Mouse (Mus musculus): ENCODE data around the gene Rcvrn.
A peak's percentile ranks its signal among the peaks of the same experiment; 100 is the strongest.

The Rcvrn gene

GRCm38 (mm10) chr11:67670031-67670430 is 25.1 kb upstream of the Rcvrn start:
- DNase-seq (ENCODE audit: low read depth) = no peak

DNA sequence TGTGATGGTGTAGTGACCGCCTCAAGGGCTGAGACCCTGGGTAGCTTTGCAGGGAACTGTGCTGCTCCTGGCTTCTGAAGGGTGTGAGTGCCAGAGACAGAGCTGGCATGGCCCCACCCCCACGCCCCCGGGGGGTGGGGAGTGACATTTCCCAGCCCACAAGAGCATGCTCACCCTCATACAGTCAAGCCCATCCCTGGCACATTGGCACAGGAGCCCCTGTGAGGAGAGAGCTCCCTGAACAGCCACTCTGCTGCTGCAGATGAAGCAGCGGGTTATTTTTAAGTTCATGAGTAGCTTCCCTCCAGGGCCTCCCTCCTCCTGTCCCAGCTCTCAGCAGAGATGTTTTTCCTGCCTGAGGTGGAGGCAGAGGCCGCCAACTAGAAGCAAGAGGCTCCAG is 23.0 kb upstream of the Rcvrn start:
- no peak for DNase-seq (ENCODE audit: low read depth)

GRCm38 (mm10) chr11:67675562-67676540 is 19.3 kb upstream of the Rcvrn start:
- DNase-seq (ENCODE audit: low read depth) = peak; percentile 50

DNA sequence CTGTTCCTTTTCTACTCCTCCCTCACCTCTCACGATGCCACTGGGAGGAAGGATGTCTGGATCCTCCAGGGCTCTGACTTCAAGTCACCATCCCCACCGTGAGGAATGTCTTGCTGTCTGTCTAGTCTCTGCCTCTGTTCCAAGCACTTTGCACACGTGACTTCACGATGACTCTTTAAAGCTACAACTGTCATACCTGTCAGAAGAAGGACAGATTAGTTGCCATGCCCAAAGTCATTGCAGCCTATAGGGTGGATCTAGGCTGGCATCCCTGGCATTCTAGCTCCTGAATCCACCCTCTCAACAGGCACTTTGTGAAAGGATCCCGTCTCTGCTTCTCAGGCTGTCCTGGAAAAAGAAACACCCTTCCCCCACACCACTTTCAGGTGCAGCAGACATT is 15.8 kb upstream of the Rcvrn start:
- DNase-seq (ENCODE audit: low read depth) = no peak

- no peak for DNase-seq (ENCODE audit: low read depth)
These were observed 15.2 kb upstream of the Rcvrn start for GRCm38 (mm10) chr11:67679930-67680329.

- DNase-seq (ENCODE audit: low read depth) = no peak
These were observed 13.3 kb upstream of the Rcvrn start for GRCm38 (mm10) chr11:67681871-67682270.

- DNase-seq (ENCODE audit: low read depth) = no peak
These were observed 9.0 kb upstream of the Rcvrn start for GRCm38 (mm10) chr11:67686109-67686508.

DNA sequence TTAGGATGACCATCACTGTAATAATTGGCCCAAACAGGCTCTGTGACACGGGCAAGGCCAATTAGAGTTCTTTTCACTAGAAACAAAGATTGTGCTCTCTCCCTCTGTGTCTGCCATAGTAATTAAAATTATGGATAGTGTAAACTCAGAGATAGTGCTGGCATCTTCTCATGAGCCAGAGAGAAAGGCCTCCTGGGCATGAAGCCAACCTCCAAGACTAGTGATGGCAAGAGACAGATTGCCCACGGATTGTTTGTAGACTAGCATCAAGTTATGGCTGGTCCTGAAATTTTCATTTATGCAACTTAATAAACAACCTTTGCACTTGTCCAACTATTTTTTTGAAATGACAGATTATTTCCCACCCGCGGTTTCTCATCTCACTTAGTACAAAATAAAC is 17.9 kb downstream of the Rcvrn start:
- DNase-seq (ENCODE audit: low read depth) = no peak

DNA sequence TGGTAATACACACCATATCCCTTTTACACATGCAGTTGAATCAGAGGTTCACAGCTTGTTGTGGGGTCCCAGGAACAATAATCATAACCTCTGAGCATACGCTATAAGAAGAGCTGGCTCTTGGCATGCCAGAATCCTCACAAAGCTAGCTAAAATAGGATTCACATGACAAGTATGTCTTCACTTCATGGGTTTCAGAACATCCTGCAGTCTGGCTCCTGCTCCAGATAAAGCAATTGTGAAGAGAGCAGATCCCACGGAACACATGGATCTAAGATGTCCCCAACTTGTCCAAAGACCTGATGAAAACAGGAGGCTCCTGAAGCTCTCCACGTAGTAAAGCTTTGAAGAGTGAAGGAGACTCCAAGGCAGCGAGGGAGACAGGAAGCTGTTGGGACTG is 20.3 kb downstream of the Rcvrn start:
- no peak for DNase-seq (ENCODE audit: low read depth)

DNA sequence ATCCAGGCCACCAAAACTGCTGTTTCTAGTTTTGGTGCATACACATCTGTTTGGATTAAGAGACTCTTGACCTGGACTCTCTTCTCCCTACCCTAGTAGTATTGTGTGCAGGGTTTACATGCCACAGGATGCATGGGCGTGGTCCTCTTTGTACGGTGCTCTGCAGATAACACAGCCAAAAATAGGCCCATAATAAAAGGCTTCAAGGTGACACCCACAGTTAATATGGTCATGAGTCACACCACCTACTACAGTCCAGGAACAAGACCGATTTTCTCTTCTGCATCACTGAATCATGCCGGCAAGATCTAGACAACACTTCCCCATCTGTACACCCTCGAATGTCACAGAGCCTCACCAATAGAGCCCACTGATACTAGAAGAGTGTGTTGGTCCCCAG is 26.4 kb downstream of the Rcvrn start:
- no peak for DNase-seq (ENCODE audit: low read depth)

DNA sequence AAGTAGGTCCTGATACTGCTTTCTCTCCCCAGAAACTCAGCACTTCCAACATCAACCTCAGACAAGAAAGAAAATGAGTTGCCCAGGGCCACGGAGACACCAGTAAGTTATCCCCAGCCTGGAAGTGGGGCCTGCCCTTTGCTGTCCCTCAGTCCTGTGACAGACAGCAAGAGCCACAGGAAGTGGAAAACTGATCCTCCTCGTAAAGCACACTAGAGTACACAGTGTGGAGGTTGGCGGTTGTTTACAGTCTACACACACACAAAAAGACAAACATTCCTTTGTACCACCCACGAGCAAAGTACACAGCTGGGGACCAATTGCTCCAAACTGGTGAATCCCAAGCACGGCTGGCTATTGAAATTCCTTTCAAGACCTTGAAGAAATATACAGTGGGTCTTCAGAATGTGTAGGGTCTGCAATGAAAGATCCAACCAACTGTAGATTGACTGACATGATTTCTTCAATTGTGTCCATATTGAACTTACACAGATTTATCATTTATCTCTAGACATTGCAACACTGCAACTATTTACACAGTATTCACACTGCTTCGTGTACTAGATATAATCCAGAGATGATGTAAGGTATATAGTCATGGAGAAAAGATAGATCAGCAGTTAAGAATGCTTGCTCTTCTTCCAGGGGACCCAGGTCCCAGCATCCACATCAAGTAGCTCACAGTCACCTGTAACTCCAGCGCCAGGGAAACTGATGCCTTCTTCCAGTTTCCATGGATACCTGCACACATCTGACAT is 27.5 kb downstream of the Rcvrn start:
- no peak for DNase-seq (ENCODE audit: low read depth)

GRCm38 (mm10) chr11:67723231-67724013 is 28.3 kb downstream of the Rcvrn start:
- no peak for DNase-seq (ENCODE audit: low read depth)

DNA sequence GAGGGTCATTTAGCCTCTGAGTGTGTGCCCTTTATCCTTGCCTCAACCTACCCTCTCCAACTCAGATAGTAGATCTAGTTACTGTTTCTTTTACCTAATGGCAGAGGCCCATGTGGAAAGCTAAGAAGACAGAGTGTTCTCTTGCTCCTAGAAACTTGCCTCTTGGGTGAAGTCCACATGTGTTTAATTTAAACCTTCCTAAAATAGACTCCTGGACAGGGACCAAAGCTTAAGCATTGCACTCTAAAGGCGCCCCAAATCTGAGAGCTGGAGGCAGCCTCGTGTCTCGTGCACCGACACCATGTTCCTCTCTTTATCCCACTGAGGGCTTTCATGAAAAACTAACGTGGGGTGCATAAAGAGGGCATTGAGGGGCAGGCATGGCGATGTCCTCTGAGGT is 32.0 kb downstream of the Rcvrn start:
- no peak for DNase-seq (ENCODE audit: low read depth)

DNA sequence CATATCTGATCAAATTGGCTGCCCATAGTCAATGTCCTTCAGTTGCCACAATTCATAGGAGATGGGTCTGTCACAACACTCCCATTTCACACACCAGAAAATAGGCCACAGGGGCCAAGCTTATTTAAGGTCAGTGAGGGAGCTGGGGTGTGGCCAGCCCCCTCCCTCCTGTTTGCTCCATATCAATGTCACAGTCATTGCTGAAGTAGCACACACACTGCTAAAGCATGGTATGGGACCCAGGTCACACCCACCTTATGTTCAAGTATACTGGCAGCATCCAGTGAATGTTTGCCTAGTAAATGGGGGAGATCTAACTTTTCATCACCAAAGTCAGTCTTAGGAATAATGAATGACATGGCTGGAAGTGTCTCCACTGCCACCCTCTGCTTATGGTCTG is 33.6 kb downstream of the Rcvrn start:
- no peak for DNase-seq (ENCODE audit: low read depth)

GRCm38 (mm10) chr11:67731056-67731455 is 35.9 kb downstream of the Rcvrn start:
- no peak for DNase-seq (ENCODE audit: low read depth)

DNA sequence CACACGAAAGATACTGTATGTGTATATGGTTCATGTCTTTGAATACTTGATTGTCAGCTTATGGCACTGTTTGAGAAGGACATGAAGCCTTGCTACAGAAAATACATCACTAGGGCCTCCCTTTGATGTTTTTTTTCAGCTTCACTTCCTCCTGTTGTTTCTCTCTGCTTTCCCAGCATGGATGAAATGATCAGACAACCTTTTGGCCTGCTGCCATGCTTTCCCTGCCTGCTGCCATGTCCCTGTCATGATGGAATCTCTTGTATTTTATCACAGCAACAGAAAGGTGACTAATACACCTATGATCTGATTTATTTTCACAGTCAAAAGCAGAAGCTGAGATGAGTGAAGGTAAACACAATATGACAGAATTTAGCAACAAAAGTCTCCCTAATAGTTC is 38.6 kb downstream of the Rcvrn start:
- no peak for DNase-seq (ENCODE audit: low read depth)

DNA sequence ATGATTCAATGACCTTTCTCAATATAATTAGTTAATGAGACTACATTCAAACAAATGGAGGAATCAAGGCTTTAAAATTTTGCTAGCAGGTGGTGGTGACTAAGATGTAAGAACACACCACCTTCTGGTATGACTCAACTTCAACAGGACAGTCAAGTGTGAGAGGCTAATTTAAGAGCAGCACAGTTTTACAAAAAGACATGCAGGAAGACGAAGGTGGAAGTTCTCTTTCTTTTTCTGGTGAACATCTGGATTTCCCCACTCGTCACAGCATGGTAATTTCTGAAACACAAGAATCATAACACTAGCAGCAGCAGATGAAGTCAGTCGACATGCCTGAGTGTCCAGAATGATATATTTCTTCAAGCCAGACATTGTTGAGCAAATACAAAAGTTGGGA is 39.5 kb downstream of the Rcvrn start:
- no peak for DNase-seq (ENCODE audit: low read depth)

- DNase-seq (ENCODE audit: low read depth) = no peak
These were observed 43.2 kb downstream of the Rcvrn start for GRCm38 (mm10) chr11:67738345-67738744.

DNA sequence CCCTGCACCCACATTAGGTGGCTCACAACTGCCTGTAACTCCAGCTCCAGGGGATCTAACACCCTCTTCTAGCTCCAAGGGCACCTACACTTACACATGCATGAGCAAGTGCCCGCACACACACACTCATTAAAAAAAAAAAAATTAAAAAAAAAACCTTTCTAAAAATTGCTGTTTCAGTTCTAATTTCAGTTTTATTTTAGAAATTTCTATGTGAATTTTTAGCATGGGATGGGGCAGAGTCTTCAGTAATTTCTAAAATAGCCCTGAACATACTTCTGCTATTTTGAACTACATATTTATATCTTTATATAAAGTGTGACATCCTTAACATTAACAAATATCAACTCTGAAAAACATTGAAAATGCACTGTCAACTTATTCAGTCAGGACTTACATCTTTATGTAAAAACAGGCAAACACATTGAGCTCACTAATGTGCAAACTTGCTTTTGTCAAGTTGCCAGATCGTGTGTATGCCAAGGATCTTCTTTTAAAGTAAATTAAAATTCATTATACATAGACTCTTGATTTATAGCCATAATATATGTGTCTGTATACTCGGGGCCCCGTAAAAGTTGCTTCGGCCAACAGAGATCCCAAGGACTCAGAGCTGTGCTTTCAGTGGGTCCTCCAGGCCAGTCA is 43.8 kb downstream of the Rcvrn start:
- DNase-seq (ENCODE audit: low read depth) = no peak

- DNase-seq (ENCODE audit: low read depth) = no peak
These were observed 46.4 kb downstream of the Rcvrn start for GRCm38 (mm10) chr11:67741569-67741968.

All from 416B (cell line).